Mouse (Mus musculus): Measurements from ENCODE around the gene Optn. TPM values are rescaled to one million over a fixed set of nuclear protein-coding genes. Genes with fewer than 3 reads are reported as not detected.
"Not testable (repeated sequence)": the region's sequence is repeated elsewhere in the genome, so short reads cannot be mapped to it uniquely, and the experiment has no call there.

The Optn gene
- polyA plus RNA-seq, 1 experiment from 2014 or later, result 83.1 TPM

DNA sequence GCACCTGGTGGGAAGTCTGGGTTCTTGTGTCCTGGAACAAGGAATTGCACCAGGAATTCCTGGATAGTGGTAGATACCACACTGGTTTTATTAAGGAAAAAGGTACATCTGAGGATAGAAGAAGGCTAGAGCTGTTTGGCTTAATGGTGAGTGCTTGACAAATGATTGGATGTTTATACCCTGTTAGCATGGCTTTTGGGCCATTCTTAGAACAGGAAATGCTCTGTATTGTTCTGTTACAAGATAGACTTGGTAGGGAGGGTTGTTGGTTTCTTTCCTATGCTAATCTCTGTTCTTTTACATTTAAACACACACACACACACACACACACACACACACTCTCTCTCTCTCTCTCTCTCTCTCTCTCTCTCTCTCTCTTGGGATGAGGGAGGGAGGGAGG lies 12.0 kb upstream of the Optn start:
- no peak overlapping the region for H3K27ac ChIP-seq
- H3K79me2 ChIP-seq (ENCODE audit: inconsistent target), result no peaks in the 10 kb centered on the region
- H3K4me3 ChIP-seq (ENCODE audit: inconsistent target), result no peak overlapping the region

DNA sequence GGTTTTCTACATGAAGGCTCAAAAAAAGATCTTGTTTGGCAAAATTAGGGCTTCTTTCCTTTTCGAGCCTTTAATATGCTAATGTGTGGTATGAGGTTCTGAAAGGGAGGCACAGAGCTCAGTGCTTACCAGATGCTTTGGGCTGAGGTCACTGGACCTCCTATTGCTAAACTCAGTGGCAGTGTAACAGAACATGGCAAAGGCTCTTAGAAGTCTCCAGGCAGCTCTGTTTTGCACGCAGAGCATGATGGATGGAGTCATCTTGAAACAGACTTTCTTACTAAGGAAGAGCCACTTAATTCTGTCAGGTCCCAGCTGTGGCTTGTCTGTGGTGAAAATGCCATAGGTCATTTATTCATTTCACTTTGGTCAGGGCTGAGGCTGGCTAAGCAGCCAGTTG lies 11.6 kb upstream of the Optn start:
- Histone ChIP-seq H3K4me3 (ENCODE audit: inconsistent target) (no peak overlapping the region), H3K36me3 (ENCODE audit: inconsistent target) (no peaks in the 10 kb centered on the region), H3K79me2 (ENCODE audit: inconsistent target) (no peaks in the 10 kb centered on the region), H3K27ac (no peak overlapping the region)
- WGBS (ENCODE audit: missing documents), result 63% methylated on average over 2 of the region's 2 CpGs

More for the DNA sequence above, 12.0 kb upstream of the Optn start:
- H3K36me3 ChIP-seq (ENCODE audit: inconsistent target), result no peaks in the 10 kb centered on the region

DNA sequence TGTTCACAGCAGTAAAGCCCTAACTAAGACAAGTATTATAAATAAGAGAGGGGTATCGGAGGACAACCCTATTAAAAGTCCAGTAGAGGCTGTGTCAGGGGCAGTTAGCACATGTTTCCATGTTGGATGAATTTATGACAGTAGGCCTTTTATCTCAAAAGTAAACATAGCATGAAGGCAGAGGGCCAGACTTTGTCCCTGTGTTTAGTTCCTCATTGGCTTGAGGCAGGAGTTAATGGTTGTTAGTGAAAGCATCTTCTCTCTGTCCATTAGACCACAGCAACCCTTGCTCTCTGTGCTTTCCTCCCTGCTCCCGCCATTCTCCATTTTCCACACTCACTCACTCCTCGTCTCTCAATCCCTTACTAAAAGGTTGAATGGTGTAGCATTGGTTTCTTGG lies 9.9 kb upstream of the Optn start:
- WGBS (ENCODE audit: missing documents), result 100% methylated on average over 3 of the region's 3 CpGs
- Histone ChIP-seq H3K36me3 (ENCODE audit: inconsistent target) (no peaks in the 10 kb centered on the region), H3K79me2 (ENCODE audit: inconsistent target) (no peaks in the 10 kb centered on the region), H3K27ac (no peak overlapping the region), H3K4me3 (ENCODE audit: inconsistent target) (no peak overlapping the region)

DNA sequence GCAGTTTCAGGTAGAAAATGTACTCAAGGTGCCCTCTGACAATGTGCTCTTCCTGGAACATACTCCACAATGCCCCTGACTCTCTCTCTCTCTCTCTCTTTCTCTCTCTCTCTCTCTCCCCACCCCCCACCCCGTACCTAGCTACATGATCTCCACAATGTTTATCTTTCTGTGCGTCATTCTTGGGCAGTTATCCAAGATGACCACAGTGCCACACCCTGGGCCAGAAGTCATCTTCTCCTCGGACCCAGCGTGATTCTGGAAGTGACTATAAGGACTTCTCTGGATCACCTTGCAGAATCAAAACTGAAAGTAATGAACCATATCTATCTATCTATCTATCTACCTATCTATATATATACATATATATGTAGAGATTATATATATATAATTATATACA lies 4.1 kb upstream of the Optn start:
- no peak overlapping the region for H3K4me3 ChIP-seq (ENCODE audit: inconsistent target)
- no peak overlapping the region for H3K27ac ChIP-seq
- no peaks in the 10 kb centered on the region for H3K36me3 ChIP-seq (ENCODE audit: inconsistent target)
- 97% methylated on average over 3 of the region's 4 CpGs for WGBS (ENCODE audit: missing documents)
- peaks cover 4% of the 10 kb centered on the region; the same call in 1 of the 2 replicates for H3K79me2 ChIP-seq (ENCODE audit: inconsistent target)

DNA sequence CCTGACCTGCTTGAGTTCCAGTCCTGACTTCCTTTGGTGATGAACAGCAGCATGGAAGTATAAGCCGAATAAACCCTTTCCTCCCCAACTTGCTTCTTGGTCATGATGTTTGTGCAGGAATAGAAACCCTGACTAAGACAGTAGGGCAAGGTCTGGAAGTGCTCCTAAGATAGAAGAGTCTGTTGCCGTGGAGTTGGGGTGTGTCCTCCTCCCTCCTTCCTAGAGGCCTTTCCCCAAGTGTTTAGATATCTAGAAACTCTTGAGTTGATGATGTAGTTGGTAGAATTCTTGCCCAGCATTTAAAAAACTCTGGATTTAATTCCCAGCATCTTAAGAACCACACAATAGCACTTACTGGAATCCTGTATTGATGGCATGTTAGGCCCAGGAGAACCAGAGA lies 3.4 kb upstream of the Optn start:
- 82% methylated on average over 1 of the region's 2 CpGs for WGBS (ENCODE audit: missing documents)
- H3K36me3 ChIP-seq (ENCODE audit: inconsistent target); H3K4me3 ChIP-seq (ENCODE audit: inconsistent target); H3K27ac ChIP-seq: not testable (repeated sequence)
- peaks cover 11% of the 10 kb centered on the region; the same call in 1 of the 2 replicates for H3K79me2 ChIP-seq (ENCODE audit: inconsistent target)

DNA sequence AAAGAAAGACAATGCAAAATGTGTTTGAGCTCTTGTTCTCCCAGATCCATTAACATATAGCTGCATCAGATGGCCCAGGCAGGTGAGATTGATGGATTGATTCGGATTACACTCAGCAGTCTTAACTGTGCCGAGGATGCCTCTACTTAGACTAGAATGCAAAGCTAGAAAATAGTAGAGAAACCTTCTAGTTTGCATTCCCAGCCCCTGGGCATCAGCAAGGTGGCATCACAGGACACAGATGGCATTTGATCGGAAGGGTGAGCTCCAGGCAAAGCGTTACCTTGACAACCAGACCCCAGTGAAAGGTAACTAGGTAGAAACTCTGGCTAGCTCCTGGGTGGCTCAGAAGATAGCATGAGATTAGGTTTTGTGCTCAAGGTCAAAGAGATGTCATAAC lies 396 bp upstream of the Optn start:
- Histone ChIP-seq H3K79me2 (ENCODE audit: inconsistent target) (peaks cover 40% of the 10 kb centered on the region; the same call in 1 of the 2 replicates), H3K36me3 (ENCODE audit: inconsistent target) (no peaks in the 10 kb centered on the region), H3K4me3 (ENCODE audit: inconsistent target) (no peak overlapping the region), H3K27ac (no peak overlapping the region)
- WGBS (ENCODE audit: missing documents), result 32% methylated on average over 4 of the region's 4 CpGs

DNA sequence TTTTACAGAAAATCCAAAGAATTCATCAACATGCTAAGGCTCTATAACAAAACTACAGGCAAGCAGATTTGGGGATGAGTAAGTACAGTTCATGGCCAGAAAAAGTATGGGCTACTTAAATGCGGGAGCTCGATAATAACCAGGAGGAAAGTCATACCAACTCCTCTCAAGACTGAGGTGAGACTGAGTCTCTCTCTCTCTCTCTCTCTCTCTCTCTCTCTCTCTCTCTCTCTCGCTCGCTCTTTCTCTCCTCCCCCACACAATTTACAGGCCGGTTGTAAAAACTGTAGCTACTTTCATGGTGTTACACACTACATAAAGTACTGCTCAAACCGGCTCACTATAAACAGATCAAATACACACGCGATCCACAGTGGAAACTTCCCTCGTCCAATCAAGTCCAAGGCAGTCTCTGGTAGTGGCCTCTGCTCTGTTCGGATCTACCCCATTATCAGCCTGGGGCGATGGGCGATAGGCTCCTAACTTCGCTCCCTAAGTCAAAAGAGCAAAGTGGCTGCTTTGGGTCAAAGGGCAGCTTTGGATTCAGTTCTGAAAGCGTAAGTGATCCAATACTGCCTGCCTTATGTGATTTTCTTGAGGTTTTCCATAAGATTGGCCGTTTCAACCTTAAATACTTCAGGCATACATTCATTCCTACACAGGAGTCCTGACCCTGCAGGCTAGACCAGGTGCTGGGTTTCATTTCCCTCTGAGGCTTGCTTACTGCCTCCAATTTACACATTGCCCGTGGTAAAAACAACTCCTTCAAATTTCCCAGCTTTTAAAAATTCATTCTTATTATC lies 1.2 kb downstream of the Optn start:
- no peak overlapping the region for H3K27ac ChIP-seq
- peaks cover 52% of the 10 kb centered on the region; the same call in 1 of the 2 replicates for H3K79me2 ChIP-seq (ENCODE audit: inconsistent target)
- H3K36me3 ChIP-seq (ENCODE audit: inconsistent target), result no peaks in the 10 kb centered on the region
- 75% methylated on average over 16 of the region's 16 CpGs for WGBS (ENCODE audit: missing documents)
- peak overlapping the region; percentile 65 for H3K4me3 ChIP-seq (ENCODE audit: inconsistent target)

DNA sequence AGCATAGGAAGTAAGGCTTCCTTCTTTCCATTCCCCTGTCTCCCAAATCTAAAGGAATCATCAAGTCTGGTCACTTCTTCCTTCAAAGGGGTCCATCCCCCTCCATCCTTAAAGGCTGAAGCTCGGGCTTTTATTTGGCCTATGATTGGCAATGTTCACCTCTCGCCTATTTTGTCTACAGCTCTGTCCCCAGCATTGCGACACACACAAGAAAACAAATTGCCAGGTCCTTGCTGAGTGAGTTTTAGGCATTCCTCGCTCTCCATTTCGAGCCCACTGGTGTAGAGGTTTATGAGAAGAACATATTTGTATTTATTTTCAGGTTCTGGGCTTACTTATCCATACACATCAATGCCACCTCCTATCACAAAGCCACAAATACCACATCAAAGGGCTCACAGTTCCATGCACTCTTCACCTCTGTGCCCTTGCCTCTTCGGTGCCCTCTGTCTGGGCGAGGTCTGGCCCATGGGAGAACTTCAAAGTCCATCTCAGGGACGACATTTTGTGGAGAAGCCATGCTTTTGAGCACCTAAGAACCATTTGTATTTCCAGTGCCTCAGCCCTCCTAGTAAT lies 2.6 kb downstream of the Optn start:
- Histone ChIP-seq H3K4me3 (ENCODE audit: inconsistent target) (no peak overlapping the region), H3K27ac (no peak overlapping the region), H3K36me3 (ENCODE audit: inconsistent target) (no peaks in the 10 kb centered on the region; the same call in 1 of the 2 replicates), H3K79me2 (ENCODE audit: inconsistent target) (peaks cover 53% of the 10 kb centered on the region; the same call in 1 of the 2 replicates)
- WGBS (ENCODE audit: missing documents), result 93% methylated on average over 8 of the region's 8 CpGs

DNA sequence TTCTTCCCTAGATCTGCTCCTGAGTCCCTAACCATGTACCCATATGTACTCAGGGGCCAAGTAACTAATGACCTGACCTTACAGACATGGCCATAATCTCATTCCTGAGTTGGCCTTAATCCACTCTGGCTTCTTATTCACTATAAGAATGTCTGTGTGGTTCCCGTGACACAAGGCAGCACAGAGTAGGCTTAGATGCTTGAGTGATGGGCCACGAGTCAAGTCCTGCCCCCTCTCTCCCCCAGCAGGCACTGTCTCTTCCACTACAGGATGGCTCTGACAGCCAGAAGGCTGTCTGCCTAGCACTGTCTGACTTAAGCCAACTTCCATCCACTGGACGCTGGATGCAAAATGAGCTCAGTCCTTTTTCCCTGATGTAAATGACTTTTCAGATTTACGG lies 3.9 kb downstream of the Optn start:
- peaks cover 58% of the 10 kb centered on the region; the same call in 1 of the 2 replicates for H3K79me2 ChIP-seq (ENCODE audit: inconsistent target)
- no peak overlapping the region for H3K27ac ChIP-seq
- H3K4me3 ChIP-seq (ENCODE audit: inconsistent target), result no peak overlapping the region
- H3K36me3 ChIP-seq (ENCODE audit: inconsistent target), result no peaks in the 10 kb centered on the region; the same call in 1 of the 2 replicates
- 99% methylated on average over 4 of the region's 4 CpGs for WGBS (ENCODE audit: missing documents)

DNA sequence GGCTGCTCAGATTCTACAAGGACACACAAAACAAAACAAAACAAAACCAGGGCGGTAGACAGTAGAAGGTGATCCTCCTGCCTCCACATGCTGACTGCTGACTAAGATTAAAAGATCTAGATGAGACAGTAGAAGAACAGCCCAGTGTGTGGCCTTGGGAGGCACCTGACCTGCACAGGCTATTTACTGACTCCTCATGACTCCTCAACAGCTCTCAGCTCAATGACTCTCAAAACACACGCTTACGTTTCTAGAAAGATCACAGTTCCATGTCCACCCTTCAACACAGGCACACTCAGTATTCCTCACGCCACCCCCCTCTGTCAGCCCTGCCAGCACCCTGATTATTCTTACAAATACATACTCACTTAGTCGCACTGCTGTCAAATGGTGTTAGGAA lies 5.4 kb downstream of the Optn start:
- Histone ChIP-seq H3K27ac (no peak overlapping the region), H3K4me3 (ENCODE audit: inconsistent target) (no peak overlapping the region), H3K36me3 (ENCODE audit: inconsistent target) (peaks cover 9% of the 10 kb centered on the region; the same call in 1 of the 2 replicates), H3K79me2 (ENCODE audit: inconsistent target) (peaks cover 58% of the 10 kb centered on the region; the same call in 1 of the 2 replicates)
- WGBS (ENCODE audit: missing documents), result 91% methylated on average over 4 of the region's 5 CpGs

DNA sequence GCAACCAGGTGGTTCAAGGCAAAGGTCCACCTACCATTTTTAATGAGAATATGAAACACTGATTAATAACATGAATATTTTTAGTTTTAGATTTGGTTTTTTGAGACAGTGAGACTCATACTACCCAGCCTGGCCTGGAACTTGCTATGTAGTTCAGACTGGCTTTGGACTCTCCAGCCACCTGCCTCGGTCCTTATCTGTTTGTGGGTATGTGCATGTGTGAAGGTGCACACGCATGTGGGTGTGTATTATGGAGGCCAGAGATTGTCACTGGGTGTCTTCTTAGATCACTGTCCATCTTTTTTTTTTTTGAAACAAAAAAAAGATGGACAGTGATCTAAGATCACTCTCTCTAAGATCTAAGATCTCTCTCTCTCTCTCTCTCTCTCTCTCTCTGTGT lies 13.3 kb downstream of the Optn start:
- Histone ChIP-seq H3K4me3 (ENCODE audit: inconsistent target) (no peak overlapping the region), H3K27ac (no peak overlapping the region), H3K36me3 (ENCODE audit: inconsistent target) (peaks cover 27% of the 10 kb centered on the region; the same call in 1 of the 2 replicates), H3K79me2 (ENCODE audit: inconsistent target) (no peaks in the 10 kb centered on the region)
- WGBS (ENCODE audit: missing documents), result 94% methylated on average over 2 of the region's 2 CpGs

DNA sequence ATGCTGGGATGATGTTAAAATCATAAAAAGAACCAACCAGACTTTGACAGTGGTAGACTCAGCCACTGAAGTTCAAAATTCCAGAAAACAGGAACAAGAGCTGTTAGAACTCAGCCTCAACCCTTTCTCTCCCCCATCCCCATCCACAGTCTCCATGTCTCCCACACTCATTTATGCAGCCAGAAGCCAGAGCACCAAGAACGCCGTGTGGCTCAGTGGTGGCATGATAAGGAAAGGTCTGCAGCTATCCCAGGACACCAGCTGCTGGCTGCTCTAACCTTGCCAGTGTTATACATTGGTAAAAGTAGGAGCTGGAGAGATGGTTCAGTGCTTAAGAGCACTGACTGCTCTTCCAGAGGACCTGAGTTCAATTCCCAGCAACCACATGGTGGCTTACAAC lies 16.8 kb downstream of the Optn start:
- WGBS (ENCODE audit: missing documents), result 100% methylated on average over 2 of the region's 2 CpGs
- H3K79me2 ChIP-seq (ENCODE audit: inconsistent target), result no peaks in the 10 kb centered on the region
- peaks cover 26% of the 10 kb centered on the region; the same call in 1 of the 2 replicates for H3K36me3 ChIP-seq (ENCODE audit: inconsistent target)

DNA sequence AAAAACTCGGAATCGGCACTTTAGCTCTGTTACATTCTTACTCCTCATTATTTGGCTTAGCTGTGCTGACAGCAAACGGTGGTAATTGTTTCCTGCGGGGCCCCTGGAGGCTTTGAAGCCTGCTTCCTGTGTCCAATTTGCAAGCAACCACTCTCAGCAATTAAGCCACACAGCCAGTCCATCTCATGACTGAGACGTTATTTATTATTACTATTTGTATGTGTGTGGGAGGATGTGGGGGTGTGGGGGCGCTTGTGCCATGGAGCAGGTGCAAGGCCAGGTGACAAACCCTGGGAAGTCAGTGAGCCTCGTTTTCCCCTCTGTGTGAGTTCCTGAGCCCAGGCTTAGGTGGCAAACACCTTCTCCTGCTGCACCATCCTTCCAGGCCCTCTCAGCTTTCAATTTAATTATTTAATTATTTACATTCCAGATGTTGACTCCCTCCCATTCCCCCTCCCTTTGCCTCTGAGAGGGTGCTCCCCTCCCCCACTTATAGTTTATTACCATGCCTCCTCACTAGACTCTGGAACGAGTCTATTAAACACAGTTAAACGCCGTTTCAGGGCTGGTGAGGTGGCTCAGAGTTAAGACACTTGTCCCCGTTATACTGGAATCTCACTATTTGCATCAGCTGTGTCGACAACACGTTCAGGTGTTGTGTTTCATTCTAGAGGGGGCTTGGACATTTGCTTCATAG lies 18.4 kb downstream of the Optn start:
- H3K79me2 ChIP-seq (ENCODE audit: inconsistent target), result no peaks in the 10 kb centered on the region
- no peak overlapping the region for H3K4me3 ChIP-seq (ENCODE audit: inconsistent target)
- H3K27ac ChIP-seq, result no peak overlapping the region
- peaks cover 26% of the 10 kb centered on the region; the same call in 1 of the 2 replicates for H3K36me3 ChIP-seq (ENCODE audit: inconsistent target)
- WGBS (ENCODE audit: missing documents), result 51% methylated on average over 13 of the region's 13 CpGs

More for the DNA sequence above, 16.8 kb downstream of the Optn start:
- no peak overlapping the region for H3K27ac ChIP-seq
- H3K4me3 ChIP-seq (ENCODE audit: inconsistent target), result no peak overlapping the region

DNA sequence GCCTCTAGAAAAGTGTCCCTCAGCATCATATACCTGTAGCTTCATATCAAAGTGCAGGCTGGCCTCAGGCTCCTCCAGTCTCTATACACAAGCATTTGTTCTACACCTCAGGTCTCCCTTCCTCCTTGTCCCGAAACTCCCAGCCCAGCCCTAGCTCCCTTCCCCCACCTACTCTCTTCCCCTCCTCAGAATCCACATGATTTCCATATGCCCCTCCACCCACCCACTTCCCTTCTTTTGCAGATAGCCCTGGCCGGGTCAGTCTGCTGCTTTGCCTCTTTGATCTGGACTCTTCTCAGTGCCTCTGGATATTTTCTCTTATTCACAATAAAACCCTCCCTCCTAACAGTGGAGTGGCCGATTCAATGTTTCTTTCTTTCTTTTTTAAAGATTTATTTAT lies 19.5 kb downstream of the Optn start:
- 59% methylated on average over 3 of the region's 3 CpGs for WGBS (ENCODE audit: missing documents)
- Histone ChIP-seq H3K79me2 (ENCODE audit: inconsistent target) (no peaks in the 10 kb centered on the region), H3K4me3 (ENCODE audit: inconsistent target) (no peak overlapping the region), H3K27ac (no peak overlapping the region), H3K36me3 (ENCODE audit: inconsistent target) (peaks cover 27% of the 10 kb centered on the region)

DNA sequence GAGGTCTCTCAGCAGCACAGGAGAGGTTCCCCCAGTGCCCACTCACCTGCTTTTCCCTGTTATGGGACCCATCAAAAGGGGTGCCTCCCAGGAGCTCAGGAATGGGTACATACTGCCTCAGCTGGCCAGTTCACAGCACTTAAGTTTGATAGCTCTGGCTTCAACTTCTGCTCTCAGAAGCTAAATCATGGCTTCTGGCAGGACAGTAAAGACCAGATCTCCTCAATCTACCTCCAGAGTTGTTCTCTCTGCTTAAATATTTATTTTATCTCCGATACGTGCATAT lies 20.4 kb downstream of the Optn start:
- Histone ChIP-seq H3K27ac (no peak overlapping the region), H3K36me3 (ENCODE audit: inconsistent target) (peaks cover 31% of the 10 kb centered on the region), H3K79me2 (ENCODE audit: inconsistent target) (no peaks in the 10 kb centered on the region), H3K4me3 (ENCODE audit: inconsistent target) (no peak overlapping the region)
- WGBS (ENCODE audit: missing documents), result 92% methylated on average over 2 of the region's 2 CpGs
